Mouse (Mus musculus): ENCODE measurements around the gene Ptgs1. TPM values are rescaled to one million over a fixed set of nuclear protein-coding genes. Genes with fewer than 3 reads are reported as not detected.

The Ptgs1 gene
- polyA plus RNA-seq, 1 experiment from 2014 or later, result 20.3 TPM

DNA sequence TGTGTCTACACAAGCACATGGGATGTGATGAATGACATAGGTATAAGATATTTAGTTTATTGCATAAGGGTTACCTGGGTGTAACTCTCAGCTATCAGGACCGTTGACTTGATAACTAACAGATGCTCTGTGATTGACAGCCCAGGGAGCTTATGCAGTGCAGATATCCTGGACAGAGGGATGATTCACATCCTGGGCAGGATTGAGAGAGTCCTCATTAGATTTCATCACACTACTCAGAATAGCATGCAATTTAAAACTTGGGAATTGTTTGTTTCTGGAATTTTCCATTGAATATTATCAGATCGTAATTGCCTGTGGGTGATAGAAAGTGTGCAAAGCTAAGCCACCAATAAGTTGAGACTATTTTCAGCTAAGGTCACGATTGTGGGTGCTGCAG lies 17.7 kb downstream of the Ptgs1 start:
- Histone ChIP-seq H3K36me3 (ENCODE audit: inconsistent target) (no peaks in the 10 kb centered on the region), H3K79me2 (ENCODE audit: inconsistent target) (no peaks in the 10 kb centered on the region)

DNA sequence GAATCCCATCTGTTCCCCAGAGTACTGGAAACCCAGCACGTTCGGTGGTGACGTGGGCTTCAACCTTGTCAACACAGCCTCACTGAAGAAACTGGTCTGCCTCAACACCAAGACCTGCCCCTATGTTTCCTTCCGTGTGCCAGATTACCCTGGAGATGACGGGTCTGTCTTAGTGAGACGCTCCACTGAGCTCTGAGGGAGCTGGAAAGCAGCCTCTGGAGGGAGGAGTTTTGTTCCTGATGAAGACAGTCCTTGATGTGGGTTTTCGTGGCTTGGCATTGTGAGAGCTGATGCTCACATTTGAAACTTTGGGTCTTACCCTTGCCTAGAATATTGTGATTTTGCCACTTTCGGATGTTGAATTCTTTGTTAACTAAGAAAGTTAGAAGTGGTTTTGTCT lies 20.9 kb downstream of the Ptgs1 start:
- WGBS (ENCODE audit: missing documents), result 96% methylated on average over 8 of the region's 8 CpGs
- no peak overlapping the region for H3K27ac ChIP-seq
- H3K36me3 ChIP-seq (ENCODE audit: inconsistent target), result no peaks in the 10 kb centered on the region
- H3K79me2 ChIP-seq (ENCODE audit: inconsistent target), result no peaks in the 10 kb centered on the region
- no peak overlapping the region for H3K4me3 ChIP-seq (ENCODE audit: inconsistent target)

More for the DNA sequence above, 17.7 kb downstream of the Ptgs1 start:
- Histone ChIP-seq H3K27ac (no peak overlapping the region), H3K4me3 (ENCODE audit: inconsistent target) (no peak overlapping the region)
- 84% methylated on average over 3 of the region's 3 CpGs for WGBS (ENCODE audit: missing documents)

DNA sequence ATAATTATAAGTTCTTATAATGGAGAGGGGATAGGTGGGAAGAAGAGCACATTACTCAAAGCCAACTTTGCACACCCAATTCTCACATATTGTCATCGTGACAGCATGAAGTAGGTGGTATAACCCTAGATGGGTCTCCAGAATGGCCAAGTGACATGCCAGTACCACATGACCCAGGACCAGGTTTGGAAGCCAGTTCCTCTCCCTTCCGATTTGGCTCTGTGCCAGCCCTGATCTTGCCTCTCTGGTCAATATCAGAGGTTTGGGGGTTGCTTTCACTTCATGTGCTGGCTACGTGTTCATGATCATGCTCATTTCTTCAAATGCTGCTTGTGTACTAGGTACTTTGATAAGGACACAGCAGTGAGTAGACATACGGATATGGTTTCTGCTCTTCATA lies 22.3 kb downstream of the Ptgs1 start:
- no peaks in the 10 kb centered on the region for H3K79me2 ChIP-seq (ENCODE audit: inconsistent target)
- H3K36me3 ChIP-seq (ENCODE audit: inconsistent target), result no peaks in the 10 kb centered on the region
- 98% methylated on average over 4 of the region's 4 CpGs for WGBS (ENCODE audit: missing documents)
- no peak overlapping the region for H3K27ac ChIP-seq
- H3K4me3 ChIP-seq (ENCODE audit: inconsistent target), result no peak overlapping the region

DNA sequence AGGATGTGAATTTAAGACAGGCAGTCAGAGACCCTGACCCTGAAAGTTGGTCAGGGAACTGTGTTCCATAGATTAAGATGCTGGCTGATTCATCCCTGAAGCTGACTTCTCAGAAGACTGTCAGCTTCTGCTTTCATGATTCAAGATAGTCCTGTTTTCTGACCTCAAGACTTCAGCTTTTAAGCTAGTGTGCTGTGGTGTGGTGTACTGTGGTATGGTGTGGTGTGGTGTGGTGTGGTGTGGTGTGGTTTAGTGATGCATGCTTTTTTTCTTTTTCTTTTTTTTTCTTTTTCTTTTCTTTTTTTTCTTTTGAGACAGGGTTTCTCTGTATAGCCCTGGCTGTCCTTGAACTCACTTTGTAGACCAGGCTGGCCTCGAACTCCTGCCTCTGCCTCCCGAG lies 24.2 kb downstream of the Ptgs1 start:
- Histone ChIP-seq H3K36me3 (ENCODE audit: inconsistent target) (no peaks in the 10 kb centered on the region), H3K27ac (no peak overlapping the region), H3K79me2 (ENCODE audit: inconsistent target) (no peaks in the 10 kb centered on the region), H3K4me3 (ENCODE audit: inconsistent target) (no peak overlapping the region)
- WGBS (ENCODE audit: missing documents), result 94% methylated on average over 2 of the region's 2 CpGs

DNA sequence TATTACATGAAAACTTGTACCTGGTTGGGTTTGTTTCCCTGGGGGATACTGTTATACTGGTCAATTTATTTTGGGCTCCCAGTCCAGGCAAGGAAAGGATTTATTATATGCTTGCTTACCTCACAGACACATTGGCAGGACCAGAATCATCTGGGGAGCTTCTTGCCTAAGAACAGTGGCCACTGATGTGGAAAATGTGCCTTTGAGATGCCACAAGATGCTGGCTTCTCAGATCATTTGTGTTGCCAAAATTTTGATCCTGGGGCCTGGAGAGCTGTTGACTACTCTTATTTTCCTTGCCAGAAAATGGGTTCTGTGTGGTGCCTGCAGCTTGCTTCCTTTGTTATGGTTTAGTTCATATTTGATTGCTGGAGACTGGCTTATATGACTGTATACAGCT lies 26.7 kb downstream of the Ptgs1 start:
- Histone ChIP-seq H3K4me3 (ENCODE audit: inconsistent target) (no peak overlapping the region), H3K27ac (no peak overlapping the region), H3K36me3 (ENCODE audit: inconsistent target) (no peaks in the 10 kb centered on the region), H3K79me2 (ENCODE audit: inconsistent target) (no peaks in the 10 kb centered on the region)

DNA sequence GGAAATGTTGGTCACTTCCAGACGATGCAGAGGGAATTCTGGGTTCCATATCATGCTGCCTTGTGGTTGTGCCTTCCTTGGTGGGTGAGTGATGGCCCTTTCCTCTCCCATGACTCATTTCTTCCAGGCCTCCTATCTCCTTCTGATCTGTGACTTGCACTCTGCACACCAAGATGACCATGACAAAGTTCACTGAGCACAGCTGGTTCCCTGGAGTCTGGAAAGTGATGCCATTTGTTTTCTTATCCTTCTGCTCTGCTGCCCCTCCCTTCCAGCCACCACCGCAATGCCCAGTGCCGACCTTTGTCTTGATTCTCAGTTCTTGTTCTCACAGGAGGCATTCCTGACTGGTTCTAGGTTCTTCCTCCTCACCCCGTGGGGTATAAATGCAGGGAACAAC lies 29.2 kb downstream of the Ptgs1 start:
- H3K27ac ChIP-seq, result no peak overlapping the region
- no peaks in the 10 kb centered on the region for H3K36me3 ChIP-seq (ENCODE audit: inconsistent target)
- no peak overlapping the region for H3K4me3 ChIP-seq (ENCODE audit: inconsistent target)
- 81% methylated on average over 4 of the region's 4 CpGs for WGBS (ENCODE audit: missing documents)
- no peaks in the 10 kb centered on the region for H3K79me2 ChIP-seq (ENCODE audit: inconsistent target)

DNA sequence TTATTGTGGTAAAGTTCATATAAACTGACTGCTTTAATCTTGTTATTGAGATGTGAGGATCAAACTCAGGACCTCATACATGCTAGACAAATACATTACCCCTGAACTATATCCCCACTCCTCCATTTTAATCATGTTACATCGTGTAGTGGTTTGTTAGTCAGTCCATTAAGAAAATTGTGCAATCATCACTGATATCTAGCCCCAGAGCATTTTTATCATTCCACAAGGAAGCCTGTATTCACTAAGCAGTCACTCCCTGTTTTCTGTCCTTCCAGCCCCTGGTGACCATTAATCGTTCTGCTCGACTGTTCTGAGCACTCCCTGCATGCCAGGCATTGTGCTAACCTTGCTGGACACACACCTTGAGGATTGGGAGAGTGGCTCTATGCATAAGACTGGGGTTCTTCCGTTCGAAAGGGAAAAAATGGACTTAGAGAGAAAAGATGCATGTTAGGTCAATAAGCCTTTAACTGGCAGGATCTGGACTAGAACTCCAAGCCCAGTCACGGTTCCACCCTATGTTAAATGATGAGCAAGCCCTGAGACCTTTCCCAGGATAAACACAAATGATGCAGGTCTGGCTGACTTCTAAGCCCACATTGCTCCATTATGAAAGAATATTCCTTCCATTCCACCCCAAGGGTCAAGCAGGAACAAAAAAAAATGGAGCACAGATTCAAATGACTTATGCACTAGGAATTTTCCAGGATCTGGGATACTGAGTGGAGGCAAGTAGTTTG lies 29.7 kb downstream of the Ptgs1 start:
- Histone ChIP-seq H3K27ac (no peak overlapping the region), H3K79me2 (ENCODE audit: inconsistent target) (no peaks in the 10 kb centered on the region), H3K4me3 (ENCODE audit: inconsistent target) (no peak overlapping the region), H3K36me3 (ENCODE audit: inconsistent target) (no peaks in the 10 kb centered on the region)
- WGBS (ENCODE audit: missing documents), result 95% methylated on average over 6 of the region's 6 CpGs

DNA sequence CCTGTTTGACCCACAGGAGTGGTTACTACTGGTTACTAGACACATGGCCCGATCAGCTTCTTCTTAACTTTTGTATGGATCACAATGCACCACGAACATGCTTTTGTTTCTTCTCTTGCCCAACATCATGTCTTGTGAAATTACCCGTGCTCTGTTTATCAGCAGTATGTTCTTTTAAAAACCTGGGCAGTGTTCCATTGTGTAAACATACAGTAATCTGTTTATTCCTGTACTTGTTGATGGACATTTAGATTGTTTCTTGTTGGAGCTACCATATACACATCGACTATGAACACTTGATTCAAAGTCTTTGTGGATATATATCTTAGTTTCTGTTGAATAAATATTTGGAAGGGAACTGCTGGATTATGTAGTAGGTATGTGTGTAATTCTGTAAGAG lies 31.8 kb downstream of the Ptgs1 start:
- Histone ChIP-seq H3K27ac (no peak overlapping the region), H3K36me3 (ENCODE audit: inconsistent target) (no peaks in the 10 kb centered on the region), H3K4me3 (ENCODE audit: inconsistent target) (no peak overlapping the region), H3K79me2 (ENCODE audit: inconsistent target) (no peaks in the 10 kb centered on the region)
- 72% methylated on average over 4 of the region's 4 CpGs for WGBS (ENCODE audit: missing documents)

DNA sequence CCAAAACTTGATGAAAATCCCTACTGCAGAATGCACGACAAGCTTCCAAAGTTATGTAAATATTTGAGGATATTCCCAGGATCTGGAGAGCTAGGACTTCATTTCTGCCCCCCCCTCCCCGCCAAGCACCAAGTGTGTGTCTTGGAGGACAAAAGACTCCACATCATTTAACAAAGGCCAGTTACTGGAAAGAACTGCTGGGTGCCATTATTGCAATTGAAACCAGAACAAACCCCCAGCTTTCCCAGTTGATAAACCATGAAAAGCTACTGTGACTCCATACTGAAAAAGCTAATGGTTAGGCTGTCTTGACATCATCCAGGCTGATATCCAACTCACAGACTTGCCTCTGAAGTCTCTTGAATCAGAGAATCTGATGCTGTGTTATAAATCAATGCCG lies 39.2 kb downstream of the Ptgs1 start:
- H3K36me3 ChIP-seq (ENCODE audit: inconsistent target), result no peaks in the 10 kb centered on the region
- no peak overlapping the region for H3K27ac ChIP-seq
- H3K4me3 ChIP-seq (ENCODE audit: inconsistent target), result no peak overlapping the region
- H3K79me2 ChIP-seq (ENCODE audit: inconsistent target), result no peaks in the 10 kb centered on the region
- WGBS (ENCODE audit: missing documents), result 100% methylated on average over 3 of the region's 3 CpGs

DNA sequence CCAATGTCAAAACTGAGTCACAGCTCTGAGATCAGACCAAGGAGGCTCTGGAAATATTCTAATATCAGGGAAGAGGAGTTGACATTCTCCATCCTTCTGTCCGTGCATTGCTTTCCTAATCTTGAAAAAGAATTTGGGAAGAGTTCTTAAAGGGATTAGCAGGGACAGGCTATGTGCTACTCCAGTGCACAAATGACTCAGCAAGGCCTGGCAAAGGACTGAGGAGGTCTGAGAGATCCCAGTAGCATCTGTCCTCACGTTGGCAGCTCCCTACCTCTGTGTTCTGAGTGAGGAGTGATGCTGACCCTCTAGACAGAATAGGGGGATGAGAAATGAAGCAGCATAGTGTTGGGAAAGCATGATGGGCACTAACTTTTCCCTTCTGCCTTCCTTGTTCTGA lies 40.0 kb downstream of the Ptgs1 start:
- WGBS (ENCODE audit: missing documents), result 77% methylated on average over 2 of the region's 2 CpGs
- no peaks in the 10 kb centered on the region for H3K36me3 ChIP-seq (ENCODE audit: inconsistent target)
- no peak overlapping the region for H3K4me3 ChIP-seq (ENCODE audit: inconsistent target)
- no peak overlapping the region for H3K27ac ChIP-seq
- no peaks in the 10 kb centered on the region for H3K79me2 ChIP-seq (ENCODE audit: inconsistent target)

DNA sequence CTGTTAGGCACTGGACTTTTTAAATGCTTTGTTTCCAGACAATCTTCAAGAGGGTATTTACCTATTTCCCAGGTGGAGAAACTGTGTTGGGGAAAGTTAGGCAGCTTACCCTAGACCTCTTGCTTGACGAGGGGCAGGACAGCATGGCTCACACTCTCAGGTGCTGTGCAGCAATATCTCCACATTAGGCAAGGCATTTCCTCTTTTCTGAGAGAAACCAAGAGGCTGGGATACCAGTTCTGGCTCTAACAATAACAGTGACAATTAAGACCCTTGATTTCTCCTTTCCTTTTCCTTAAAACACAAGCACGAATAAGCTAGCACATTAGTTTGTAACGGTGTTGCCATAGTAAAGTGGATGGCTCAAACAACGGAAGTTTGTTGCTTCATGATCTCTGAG lies 40.9 kb downstream of the Ptgs1 start:
- Histone ChIP-seq H3K4me3 (ENCODE audit: inconsistent target) (no peak overlapping the region), H3K36me3 (ENCODE audit: inconsistent target) (no peaks in the 10 kb centered on the region), H3K79me2 (ENCODE audit: inconsistent target) (no peaks in the 10 kb centered on the region), H3K27ac (no peak overlapping the region)
- 61% methylated on average over 4 of the region's 4 CpGs for WGBS (ENCODE audit: missing documents)

DNA sequence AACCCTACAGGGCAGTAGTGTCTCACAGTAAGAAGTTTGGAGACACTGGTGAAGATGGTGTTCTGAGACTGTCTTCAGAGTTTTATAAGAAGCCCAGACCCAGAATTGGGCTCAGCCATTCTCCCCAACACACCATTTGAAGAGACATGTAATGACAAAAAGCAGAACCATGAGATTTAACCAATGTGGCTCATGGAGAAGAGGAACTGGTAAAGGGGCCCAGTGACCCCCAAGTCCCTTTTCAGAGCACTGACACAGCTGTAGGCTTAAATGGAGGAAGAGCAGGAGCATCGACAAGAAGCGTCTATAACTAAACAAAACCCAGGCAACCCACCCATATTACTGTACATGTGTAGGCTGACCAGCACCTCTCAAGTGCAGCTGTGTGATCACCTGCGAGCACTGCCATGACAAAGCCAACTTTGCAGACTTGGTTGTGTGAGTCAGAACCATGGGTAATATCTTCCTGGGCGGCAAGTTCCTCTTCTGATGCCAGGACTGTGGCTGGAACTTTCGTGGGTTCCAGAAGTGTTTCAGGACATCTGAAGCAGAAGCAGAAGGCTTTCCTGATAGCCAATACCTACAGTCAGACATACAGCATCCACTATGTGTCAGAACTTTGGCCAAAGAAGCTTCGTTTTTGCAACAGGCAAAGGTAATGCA lies 42.2 kb downstream of the Ptgs1 start:
- no peak overlapping the region for H3K4me3 ChIP-seq (ENCODE audit: inconsistent target)
- no peaks in the 10 kb centered on the region for H3K36me3 ChIP-seq (ENCODE audit: inconsistent target)
- H3K27ac ChIP-seq, result peak overlapping the region; percentile 5; the same call in 1 of the 2 replicates
- 4% methylated on average over 6 of the region's 6 CpGs for WGBS (ENCODE audit: missing documents)
- no peaks in the 10 kb centered on the region for H3K79me2 ChIP-seq (ENCODE audit: inconsistent target)

DNA sequence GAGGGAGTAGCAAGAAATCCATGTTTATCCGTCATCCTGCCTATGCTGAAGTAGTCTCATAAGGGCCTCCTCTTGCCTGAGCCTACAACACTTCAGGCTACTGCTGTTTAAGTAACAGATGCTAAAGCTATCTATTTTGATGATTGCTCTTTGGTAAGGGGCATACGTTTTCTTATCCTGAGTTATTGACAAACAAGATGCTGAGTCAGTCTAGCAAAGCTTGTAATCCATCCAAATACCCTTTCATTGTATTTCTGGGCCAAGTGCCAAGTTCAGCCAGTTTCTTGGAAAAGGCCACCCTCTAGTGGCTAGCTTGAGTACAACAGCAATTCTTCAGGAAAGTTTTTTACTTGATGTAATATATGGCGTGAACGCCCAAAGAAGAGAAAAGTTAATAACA lies 46.2 kb downstream of the Ptgs1 start:
- Histone ChIP-seq H3K27ac (no peak overlapping the region), H3K4me3 (ENCODE audit: inconsistent target) (no peak overlapping the region), H3K79me2 (ENCODE audit: inconsistent target) (no peaks in the 10 kb centered on the region), H3K36me3 (ENCODE audit: inconsistent target) (no peaks in the 10 kb centered on the region)
- 23% methylated on average over 4 of the region's 4 CpGs for WGBS (ENCODE audit: missing documents)

DNA sequence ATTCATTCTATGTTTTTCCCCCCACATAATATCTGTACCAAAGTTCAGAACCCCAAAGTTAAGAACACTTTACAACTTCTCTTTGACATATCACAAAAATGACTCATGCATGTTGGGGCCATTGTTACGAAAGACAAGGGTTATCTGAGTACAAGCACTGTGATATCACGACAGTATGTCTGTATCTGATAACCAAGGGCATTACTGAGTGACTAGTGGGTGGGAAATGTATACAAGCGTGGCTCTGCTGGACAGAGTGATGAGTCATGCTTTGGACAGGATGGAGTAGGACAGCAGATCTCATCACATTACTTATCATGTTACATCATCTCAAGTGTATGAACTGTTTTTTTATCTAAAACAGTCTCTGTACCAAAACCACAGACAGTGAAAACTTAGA lies 48.5 kb downstream of the Ptgs1 start:
- 18% methylated on average over 3 of the region's 3 CpGs for WGBS (ENCODE audit: missing documents)
- Histone ChIP-seq H3K4me3 (ENCODE audit: inconsistent target) (no peak overlapping the region), H3K36me3 (ENCODE audit: inconsistent target) (no peaks in the 10 kb centered on the region), H3K27ac (no peak overlapping the region), H3K79me2 (ENCODE audit: inconsistent target) (no peaks in the 10 kb centered on the region)

DNA sequence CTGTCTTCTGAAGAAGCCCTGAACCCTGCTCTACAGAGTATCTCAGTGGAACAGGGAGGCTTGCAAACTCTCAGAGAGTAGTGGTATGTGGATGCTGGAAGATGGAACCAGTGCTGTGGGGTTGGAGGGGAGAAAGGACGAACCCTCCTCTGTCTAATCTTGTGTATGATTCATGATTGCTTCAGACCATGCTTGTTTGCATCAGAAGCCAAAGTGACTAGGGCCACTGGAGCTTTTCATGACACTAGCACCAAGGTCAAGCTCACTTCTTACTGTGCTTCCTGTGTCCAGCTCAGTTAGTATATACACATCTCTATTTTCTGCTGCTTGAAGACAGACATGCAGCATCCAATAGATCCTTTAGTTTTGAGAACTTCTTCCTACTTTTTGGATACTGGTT lies 50.9 kb downstream of the Ptgs1 start:
- Histone ChIP-seq H3K79me2 (ENCODE audit: inconsistent target) (no peaks in the 10 kb centered on the region), H3K36me3 (ENCODE audit: inconsistent target) (no peaks in the 10 kb centered on the region), H3K27ac (no peak overlapping the region), H3K4me3 (ENCODE audit: inconsistent target) (no peak overlapping the region)
- 67% methylated on average over 1 of the region's 1 CpGs for WGBS (ENCODE audit: missing documents)

DNA sequence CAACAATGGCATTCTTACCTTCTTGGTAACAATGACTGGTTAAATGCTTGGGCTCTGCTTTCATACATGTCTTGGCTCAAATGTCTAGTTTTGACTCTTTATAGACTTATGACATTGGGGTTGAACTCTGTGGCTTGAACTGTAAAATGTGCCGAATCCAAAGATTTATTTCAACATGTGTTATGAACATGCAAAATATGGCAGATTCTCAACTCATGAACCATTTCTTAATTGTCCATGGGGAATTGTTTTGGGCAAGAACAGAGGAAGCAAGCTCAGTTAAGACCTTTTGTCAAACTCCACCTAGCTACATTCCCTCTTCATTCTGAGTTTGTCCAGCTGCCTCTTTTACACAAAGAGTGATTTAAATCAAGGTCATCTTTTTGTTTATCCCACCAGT lies 52.1 kb downstream of the Ptgs1 start:
- Histone ChIP-seq H3K36me3 (ENCODE audit: inconsistent target) (no peaks in the 10 kb centered on the region), H3K4me3 (ENCODE audit: inconsistent target) (no peak overlapping the region), H3K27ac (no peak overlapping the region), H3K79me2 (ENCODE audit: inconsistent target) (no peaks in the 10 kb centered on the region)
- WGBS (ENCODE audit: missing documents), result 92% methylated on average over 1 of the region's 1 CpGs
